Comparison of ENCODE assay signal across 9 mouse cellular contexts in genomic region chr6:128028116-128028940, GRCm38 (mm10).
DNase-seq lines count a peak whose midpoint lies in the region; ATAC-seq and TF ChIP-seq lines count a peak whose summit lies in the region.
"Had no signal": no experiment of that assay in that cellular context is flagged by ENCODE, and none has a peak within 500 bp of the region (broad histone marks: within the 10 kb centered on the region; RNA-seq: fewer than 3 reads in every experiment).

No protein-coding gene starts in this region.

- 42% methylated on average over 10 of the region's 10 CpGs for WGBS in kidney, embryonic 15.5 days
- 11% methylated on average over 10 of the region's 10 CpGs for WGBS in forebrain, embryonic 15.5 days
- WGBS in midbrain, embryonic 10.5 days: 15% methylated on average over 10 of the region's 10 CpGs

- peak; percentile 73 to 81 for DNase-seq in kidney, postnatal 4 days
- DNase-seq in ES-E14 (ENCODE audit: low read depth, low spot score): peak; percentile 65
- peak; percentile 62 to 70 for DNase-seq in adrenal gland, postnatal 36 days
- peak; percentile 77 for DNase-seq in midbrain, embryonic 10.5 days (ENCODE audit: low spot score)
- DNase-seq in left cerebral cortex, adult 8-10 months (ENCODE audit: low spot score in 2 of 2): no peak
- no peak for DNase-seq in frontal cortex, postnatal 10 days (ENCODE audit: low spot score in 2 of 2)

- in situ Hi-C loops in ES-E14 (cut with MboI; ENCODE audit: low sequenced_read_pairs in 2 of 2, unreplicated experiment in 2 of 2): no loop called here

- H3K36me3 ChIP-seq in kidney, embryonic 15.5 days: no peaks in the 10 kb centered on the region
- no peaks in the 10 kb centered on the region for H3K36me3 ChIP-seq in ES-E14 (ENCODE audit: control insufficient read depth, insufficient read depth, low read length, poor library complexity, severe bottlenecking)
- H3K36me3 ChIP-seq in forebrain, embryonic 15.5 days: no peaks in the 10 kb centered on the region
- no peaks in the 10 kb centered on the region for H3K36me3 ChIP-seq in midbrain, embryonic 10.5 days

- H3K27me3 ChIP-seq in kidney, embryonic 15.5 days: no peaks in the 10 kb centered on the region
- H3K27me3 ChIP-seq in forebrain, embryonic 15.5 days: peaks cover 7% of the 10 kb centered on the region
- H3K27me3 ChIP-seq in midbrain, embryonic 10.5 days (ENCODE audit: low read depth, poor library complexity, severe bottlenecking): peaks cover 19% of the 10 kb centered on the region

- H3K4me1 ChIP-seq in kidney, embryonic 15.5 days: peaks cover 10% of the 10 kb centered on the region
- peaks cover 0 to 8% of the 10 kb centered on the region in 2 experiments; a peak in 2 of 4 replicates for H3K4me1 ChIP-seq in ES-E14 (ENCODE audit: control insufficient read depth in 2 of 2, insufficient read depth in 2 of 2, low read length in 2 of 2, poor library complexity in 1 of 2)
- H3K4me1 ChIP-seq in forebrain, embryonic 15.5 days: peaks cover 25% of the 10 kb centered on the region
- peaks cover 82% of the 10 kb centered on the region for H3K4me1 ChIP-seq in midbrain, embryonic 10.5 days

- no peak overlapping the region for H3K9ac ChIP-seq in kidney, embryonic 15.5 days
- no peak overlapping the region for H3K9ac ChIP-seq in ES-E14 (ENCODE audit: insufficient read depth, low read depth, low read length, poor library complexity, severe bottlenecking)
- peak overlapping the region; percentile 10; the same call in 1 of the 2 replicates for H3K9ac ChIP-seq in forebrain, embryonic 15.5 days (replicated peaks)

- no peaks in the 10 kb centered on the region for H3K9me3 ChIP-seq in kidney, embryonic 15.5 days (replicated peaks)
- no peaks in the 10 kb centered on the region for H3K9me3 ChIP-seq in ES-E14 (ENCODE audit: control insufficient read depth, insufficient read depth, low read depth, low read length)
- H3K9me3 ChIP-seq in forebrain, embryonic 15.5 days: no peaks in the 10 kb centered on the region
- H3K9me3 ChIP-seq in midbrain, embryonic 10.5 days (replicated peaks): no peaks in the 10 kb centered on the region

- H3K4me3 ChIP-seq in kidney, embryonic 15.5 days (replicated peaks): no peak overlapping the region
- no peak overlapping the region for H3K4me3 ChIP-seq in ES-E14 (ENCODE audit: insufficient read depth in 1 of 2, low read depth in 1 of 2, low read length in 2 of 2, poor library complexity in 1 of 2, severe bottlenecking in 1 of 2)
- no peak overlapping the region for H3K4me3 ChIP-seq in forebrain, embryonic 15.5 days
- H3K4me3 ChIP-seq in midbrain, embryonic 10.5 days: no peak overlapping the region
- H3K4me3 ChIP-seq: myocyte had no signal

- no peak overlapping the region for H3K27ac ChIP-seq in kidney, embryonic 15.5 days
- H3K27ac ChIP-seq in ES-E14 (ENCODE audit: insufficient read depth, low read depth, low read length, poor library complexity, severe bottlenecking): no peak overlapping the region
- 0 out of 2 replicates have a peak overlapping the region, but pooled peaks have one; percentile 19 for H3K27ac ChIP-seq in forebrain, embryonic 15.5 days (replicated peaks)
- H3K27ac ChIP-seq in midbrain, embryonic 10.5 days (replicated peaks): peak overlapping the region; percentile 80

- H3K4me2 ChIP-seq in kidney, embryonic 15.5 days: no peak overlapping the region
- no peak overlapping the region for H3K4me2 ChIP-seq in forebrain, embryonic 15.5 days (replicated peaks)

- no peak for ATAC-seq in kidney, embryonic 15.5 days (replicated peaks; ENCODE audit: low FRiP score)
- ATAC-seq in forebrain, embryonic 15.5 days (replicated peaks): no peak

TF ChIP-seq in ES-E14, 5 proteins besides CTCF, POLR2A, EP300 and RAD21:
- 0 out of 2 replicates have a peak, but pooled peaks have one; percentile 17 for TF ChIP-seq ZNF384 (IDR thresholded peaks at IDR 0.05; ENCODE audit: low read depth, low read length)
- TF ChIP-seq MAFK (IDR thresholded peaks at IDR 0.05; ENCODE audit: insufficient read depth, low read depth, low read length): no peak
TF ChIP-seq in ES-E14: peak in this region for 1.

Comparison
In these comparisons a context has a peak if more than half of its experiments do, and no peak if none do; other contexts are left out.
1. DNase-seq: peak in kidney, postnatal 4 days (2 of 2), ES-E14 (single experiment), adrenal gland, postnatal 36 days (2 of 2) and midbrain, embryonic 10.5 days (single experiment); none in left cerebral cortex, adult 8-10 months (0 of 2) and frontal cortex, postnatal 10 days (0 of 2).
2. H3K27ac ChIP-seq: peak in forebrain, embryonic 15.5 days (single experiment) and midbrain, embryonic 10.5 days (single experiment); none in kidney, embryonic 15.5 days (single experiment) and ES-E14 (single experiment).